Mouse (Mus musculus): ENCODE measurements around the gene Bri3bp. TPM values are rescaled to one million over a fixed set of nuclear protein-coding genes. Genes with fewer than 3 reads are reported as not detected.

Gene Bri3bp
- total RNA-seq, 2 experiments from 2014 or later = 3.8 to 4.0 TPM

- no peak for DNase-seq
- intact Hi-C loops (cut with DNase I) = no loop called here
These were observed 66.2 kb downstream of the Bri3bp start for GRCm38 (mm10) chr5:125507582-125507981.

- DNase-seq = no peak
These were observed 66.6 kb downstream of the Bri3bp start for GRCm38 (mm10) chr5:125508006-125508405.

GRCm38 (mm10) chr5:125509541-125509940 is 68.2 kb downstream of the Bri3bp start:
- intact Hi-C loops (cut with DNase I) = no loop called here

More at GRCm38 (mm10) chr5:125508006-125508405, 66.6 kb downstream of the Bri3bp start:
- intact Hi-C loops (cut with DNase I) = no loop called here

More at GRCm38 (mm10) chr5:125509541-125509940, 68.2 kb downstream of the Bri3bp start:
- no peak for DNase-seq

Small RNA genes within 50 kb of the gene (microRNA-seq; reads per million reads assigned to microRNA genes)
- 0 reads per million in 2 experiments for gene Gm27551

Other genes with a start within 250 kb of the Bri3bp start
- 10 to 100 TPM; 20.3 to 20.5 TPM for gene Scarb1, start 100.5 kb upstream of the Bri3bp start, total RNA-seq (2021)
- under 1 TPM in 1 of 2 experiments, not detected in 1; 0.20 TPM for gene Gm10382, start 52.2 kb upstream of the Bri3bp start, total RNA-seq (2021)
- 1,000 to 10,000 TPM; 1,061 to 1,578 TPM for gene Ubc, start 51.4 kb upstream of the Bri3bp start, total RNA-seq (2021)
- 1 to 10 TPM; 3.4 to 4.3 TPM for gene Dhx37, start 7.4 kb upstream of the Bri3bp start, total RNA-seq (2021)
- 1 to 10 TPM; 2.5 to 3.8 TPM for gene Aacs, start 34.2 kb downstream of the Bri3bp start, total RNA-seq (2021)
- under 1 TPM; 0.05 to 0.07 TPM for gene Tmem132b, start 90.2 kb downstream of the Bri3bp start, total RNA-seq (2021)